In genomic region chr19:3844836-3845235, GRCm38 (mm10) we compare ENCODE assay signal across 21 mouse cellular contexts. TPM values are rescaled to one million over a fixed set of nuclear protein-coding genes. Genes with fewer than 3 reads are reported as not detected.
DNase-seq lines count a peak whose midpoint lies in the region; ATAC-seq and TF ChIP-seq lines count a peak whose summit lies in the region.
"Had no signal": no experiment of that assay in that cellular context is flagged by ENCODE, and none has a peak within 500 bp of the region (broad histone marks: within the 10 kb centered on the region; RNA-seq: fewer than 3 reads in every experiment).

No protein-coding gene starts in this region.

- H3K36me3 ChIP-seq in kidney, postnatal 0 days (ENCODE audit: insufficient read depth, low read length) = no peaks in the 10 kb centered on the region
- H3K36me3 ChIP-seq: embryonic facial prominence, embryonic 10.5 days; hindbrain, embryonic 12.5 days had no signal

- no peaks in the 10 kb centered on the region for H3K27me3 ChIP-seq in kidney, postnatal 0 days (ENCODE audit: insufficient read depth, low read length)
- H3K27me3 ChIP-seq in cerebellum, adult 2 months (ENCODE audit: control insufficient read depth, insufficient read depth, low read length) = no peaks in the 10 kb centered on the region
- H3K27me3 ChIP-seq: forebrain, embryonic 13.5 days; hindbrain, embryonic 12.5 days had no signal

- 0 out of 2 replicates have a peak, but pooled peaks have one; percentile 29 for ATAC-seq in cerebellum, adult (ENCODE audit: insufficient number of reproducible peaks, low FRiP score, low TSS enrichment)
- ATAC-seq in kidney, postnatal 0 days (replicated peaks; ENCODE audit: low FRiP score, low read depth) = no peak
- ATAC-seq: CD4-positive, CD25-positive, alpha-beta regulatory T cell, adult 4 months; forebrain, embryonic 13.5 days; forebrain, postnatal 0 days; hindbrain, embryonic 16.5 days had no signal

- no peak overlapping the region for H3K4me2 ChIP-seq in kidney, postnatal 0 days (ENCODE audit: low read length)
- H3K4me2 ChIP-seq: forebrain, embryonic 13.5 days; hindbrain, embryonic 12.5 days had no signal

- TF ChIP-seq CTCF in kidney, postnatal 0 days (IDR thresholded peaks at IDR 0.05; ENCODE audit: low read depth) = no peak
- no peak for TF ChIP-seq CTCF in cerebellum, adult 2 months (IDR thresholded peaks at IDR 0.05; ENCODE audit: borderline replicate concordance, insufficient read depth, low read depth, low read length)

- no peak for DNase-seq in cerebellum, postnatal 10 days
- DNase-seq in kidney, postnatal 0 days (ENCODE audit: low spot score) = no peak
- DNase-seq in kidney, postnatal 14 days = no peak
- DNase-seq in cerebellum, adult 2 months = peak; percentile 50 to 57
- peak; percentile 39 to 58 for DNase-seq in cerebellum, postnatal 25 days
- DNase-seq in layer of hippocampus, postnatal 25 days (ENCODE audit: extremely low spot score in 1 of 2, low spot score in 1 of 2) = no peak
- DNase-seq in thymus, postnatal 0 days (ENCODE audit: low spot score) = no peak
- DNase-seq: adrenal gland, postnatal 14 days; B cell, adult 2 months; forebrain, postnatal 0 days; gastrocnemius, adult 2 months; gastrocnemius, postnatal 25 days; heart, postnatal 10 days; heart, postnatal 4 days; kidney, adult 11 months had no signal

- H3K9me3 ChIP-seq in kidney, postnatal 0 days (replicated peaks; ENCODE audit: low read length) = no peaks in the 10 kb centered on the region
- H3K9me3 ChIP-seq: embryonic facial prominence, embryonic 10.5 days; forebrain, embryonic 13.5 days; hindbrain, embryonic 12.5 days had no signal

- H3K4me3 ChIP-seq in kidney, postnatal 0 days (replicated peaks; ENCODE audit: low read depth, low read length) = no peak overlapping the region
- no peak overlapping the region for H3K4me3 ChIP-seq in cerebellum, adult 2 months (replicated peaks; ENCODE audit: insufficient read depth, low read depth, low read length)
- H3K4me3 ChIP-seq: embryonic facial prominence, embryonic 10.5 days; forebrain, embryonic 13.5 days; gastrocnemius, adult 2 months; hindbrain, embryonic 12.5 days had no signal

- 93% methylated on average over 1 of the region's 1 CpGs for WGBS in kidney, postnatal 0 days
- 16% methylated on average over 1 of the region's 1 CpGs for WGBS in cerebellum, adult 2 months

- no peak for TF ChIP-seq POLR2A in cerebellum, adult 2 months (IDR thresholded peaks at IDR 0.05; ENCODE audit: borderline replicate concordance, insufficient read depth, low read length)

- no peak overlapping the region for H3K9ac ChIP-seq in kidney, postnatal 0 days (ENCODE audit: low read depth, low read length)
- H3K9ac ChIP-seq: forebrain, embryonic 13.5 days; forebrain, postnatal 0 days; hindbrain, embryonic 12.5 days had no signal

- H3K27ac ChIP-seq in kidney, postnatal 0 days = 0 out of 2 replicates have a peak overlapping the region, but pooled peaks have one; percentile 13
- peak overlapping the region; percentile 95 for H3K27ac ChIP-seq in cerebellum, adult 2 months (ENCODE audit: insufficient read depth, low read length)
- H3K27ac ChIP-seq: embryonic facial prominence, embryonic 10.5 days; forebrain, embryonic 13.5 days; gastrocnemius, adult 2 months; hindbrain, embryonic 12.5 days had no signal

- H3K4me1 ChIP-seq in kidney, postnatal 0 days (replicated peaks; ENCODE audit: insufficient read depth, low read length) = no peaks in the 10 kb centered on the region
- H3K4me1 ChIP-seq in cerebellum, adult 2 months (ENCODE audit: control insufficient read depth, insufficient read depth, low read length) = peaks cover 50% of the 10 kb centered on the region
- H3K4me1 ChIP-seq: forebrain, embryonic 13.5 days; hindbrain, embryonic 12.5 days had no signal

RNA-seq across cellular contexts. Expression of gene Chka, which starts 6.7 kb away (rescaled TPM):
- 53.0 and 54.7 TPM in 2 replicates for polyA plus RNA-seq in kidney, postnatal 0 days (2015; fragmentation: Nextera tagmentation; extraction: Ambion mirVana)
- 118 and 132 TPM in 2 replicates for polyA plus RNA-seq in cerebellum, adult 2 months (2012; rRNA removed)
- 10 to 100 TPM; 78.4 to 97.2 TPM for total RNA-seq in layer of hippocampus, postnatal 25 days (2021)
- 17.8 and 26.2 TPM in 2 replicates for polyA plus RNA-seq in thymus, postnatal 0 days (2015; fragmentation: Nextera tagmentation; extraction: Ambion mirVana)

Comparison
In these comparisons a context has a peak if more than half of its experiments do, and no peak if none do; other contexts are left out.
1. DNase-seq: peak in cerebellum, adult 2 months (2 of 2) and cerebellum, postnatal 25 days (2 of 2); none in cerebellum, postnatal 10 days (0 of 2), kidney, postnatal 0 days (single experiment), kidney, postnatal 14 days (single experiment), layer of hippocampus, postnatal 25 days (0 of 2) and thymus, postnatal 0 days (single experiment).